ENCODE assay signal across 8 mouse cellular contexts in the genomic region with DNA sequence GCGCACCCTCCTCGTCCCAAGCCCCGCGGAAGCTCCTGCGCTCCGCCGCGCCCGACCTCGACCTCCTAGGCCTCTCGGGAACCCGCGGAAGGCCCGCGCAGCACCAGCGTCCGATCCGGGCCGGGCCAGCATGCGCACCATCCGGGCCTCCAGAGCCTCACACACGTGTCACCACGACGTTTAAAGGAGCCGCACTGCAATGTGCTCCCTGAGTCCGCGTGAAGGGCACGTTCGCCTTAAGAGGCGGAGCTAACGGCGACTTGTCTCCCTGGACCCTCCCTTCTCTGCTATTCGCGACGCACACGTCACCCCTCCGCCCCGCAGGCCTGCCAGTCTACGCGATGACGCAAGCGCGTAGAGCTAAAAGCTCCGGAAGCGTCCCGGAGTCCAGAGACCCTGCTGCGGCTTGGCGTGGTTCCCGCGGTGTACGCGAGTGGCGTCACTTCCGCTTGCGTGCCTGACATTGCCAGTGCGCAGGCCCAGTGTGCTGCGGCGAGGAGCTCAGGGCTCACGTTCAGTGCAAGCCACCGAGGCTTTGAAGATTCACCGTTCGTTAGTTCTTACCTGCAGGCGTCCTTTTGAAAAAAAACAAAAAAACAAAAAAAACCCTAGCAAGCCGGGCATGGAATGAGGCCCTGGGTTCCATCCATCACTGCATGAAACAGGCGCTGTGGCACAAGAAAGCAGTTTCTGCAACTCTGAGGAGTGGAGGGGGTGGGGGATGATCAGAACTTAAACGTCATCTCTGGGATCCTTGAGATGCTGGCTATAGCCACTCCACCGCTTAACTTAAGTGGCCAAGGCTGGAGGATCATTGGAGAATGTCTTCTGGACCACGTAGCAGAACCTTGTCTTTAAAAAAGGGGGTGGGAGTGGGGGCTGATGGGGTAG. TPM values are rescaled to one million over a fixed set of nuclear protein-coding genes. Genes with fewer than 3 reads are reported as not detected.
DNase-seq lines count a peak whose midpoint lies in the region; ATAC-seq lines count a peak whose summit lies in the region.

A gene (minus strand): TSS at position 246 of the 891 bp plus-strand sequence.

- WGBS in heart, embryonic 10.5 days, result under 1% methylated on average over 68 of the region's 68 CpGs
- WGBS in kidney, embryonic 15.5 days, result under 1% methylated on average over 68 of the region's 68 CpGs

- H3K4me2 ChIP-seq in kidney, embryonic 15.5 days, result peak within 1 kb of the TSS; percentile 90

- peaks cover 26% of the 10 kb centered on the region for H3K36me3 ChIP-seq in heart, embryonic 10.5 days
- H3K36me3 ChIP-seq in kidney, embryonic 15.5 days, result peaks cover 26% of the 10 kb centered on the region

- H3K4me1 ChIP-seq in heart, embryonic 10.5 days, result peaks cover 19% of the 10 kb centered on the region
- H3K4me1 ChIP-seq in kidney, embryonic 15.5 days, result peaks cover 24% of the 10 kb centered on the region

- peak within 1 kb of the TSS; percentile 90 for H3K9ac ChIP-seq in kidney, embryonic 15.5 days

- H3K4me3 ChIP-seq in heart, embryonic 10.5 days, result peak within 1 kb of the TSS; percentile 77
- peak within 1 kb of the TSS; percentile 98 for H3K4me3 ChIP-seq in kidney, embryonic 15.5 days (replicated peaks)

- no peaks in the 10 kb centered on the region for H3K9me3 ChIP-seq in heart, embryonic 10.5 days
- no peaks in the 10 kb centered on the region for H3K9me3 ChIP-seq in kidney, embryonic 15.5 days (replicated peaks)

- DNase-seq in B cell, adult 2 months, result peak; percentile 97 to 98
- peak; percentile 100 for DNase-seq in brain, adult 2 months (ENCODE audit: low read depth, low spot score)
- peak; percentile 100 for DNase-seq in heart, embryonic 10.5 days (ENCODE audit: low spot score)
- DNase-seq in liver, result peak; percentile 98
- peak; percentile 97 to 98 for DNase-seq in spleen, postnatal 4 days (ENCODE audit: low spot score in 2 of 2)

- H3K27ac ChIP-seq in heart, embryonic 10.5 days, result peak within 1 kb of the TSS; percentile 90
- H3K27ac ChIP-seq in kidney, embryonic 15.5 days, result peak within 1 kb of the TSS; percentile 84

- peak; percentile 98 for ATAC-seq in erythroblast, adult 5-6 weeks (replicated peaks; ENCODE audit: low FRiP score, poor library complexity, severe bottlenecking)
- peak; percentile 99 for ATAC-seq in kidney, embryonic 15.5 days (replicated peaks; ENCODE audit: low FRiP score)
- ATAC-seq in monocyte, adult 5-6 weeks (replicated peaks; ENCODE audit: insufficient number of reproducible peaks, low FRiP score, low TSS enrichment, poor library complexity, severe bottlenecking), result peak; percentile 98

- H3K27me3 ChIP-seq in heart, embryonic 10.5 days (ENCODE audit: insufficient read depth, poor library complexity, severe bottlenecking), result no peaks in the 10 kb centered on the region
- no peaks in the 10 kb centered on the region for H3K27me3 ChIP-seq in kidney, embryonic 15.5 days

RNA-seq across cellular contexts. Expression of the gene that starts here (rescaled TPM):
- 2.1 and 4.6 TPM in 2 replicates for total RNA-seq in erythroblast, adult 5-6 weeks (2015; ENCODE audit: low replicate concordance)
- total RNA-seq in erythroblast, adult 5-6 weeks (2017; ENCODE audit: low replicate concordance), result 1.3 and 2.7 TPM in 2 replicates
- polyA plus RNA-seq in heart, embryonic 10.5 days (2016; fragmentation: Nextera tagmentation; extraction: Ambion mirVana), result 19.5 and 22.4 TPM in 2 replicates
- polyA plus RNA-seq in kidney, embryonic 15.5 days (2015; fragmentation: Nextera tagmentation; extraction: Ambion mirVana), result 21.8 and 24.2 TPM in 2 replicates
- 13.1 to 29.6 TPM (median 14.8 TPM) in 3 replicates for total RNA-seq in monocyte, adult 5-6 weeks (2017)

Comparison
In these comparisons a context has a peak if more than half of its experiments do, and no peak if none do; other contexts are left out.
1. Peak in every context shown above with its lines: DNase-seq, ATAC-seq, H3K4me3 ChIP-seq and H3K27ac ChIP-seq.